Mouse (Mus musculus) 3T3-L1 (cell line): ENCODE measurements around the gene Inpp4b.

Experiments
- DNase-seq: peaks from one replicate; pipeline ENCODE4 v3.0.0-alpha.2; 2015; ENCODE audit warnings: low read depth, low spot score

Inpp4b gene

GRCm38 (mm10) chr8:81342236-81342998, at the start of gene Inpp4b:
Gene Inpp4b, plus strand, starts transcription at chr8:81342556.
- DNase-seq = no peak

- DNase-seq = no peak
These were observed 7.1 kb upstream of the Inpp4b start for GRCm38 (mm10) chr8:81335250-81335649.

GRCm38 (mm10) chr8:81341191-81341590, 1.2 kb upstream of the Inpp4b start:
- DNase-seq = no peak

GRCm38 (mm10) chr8:81341591-81342235, 643 bp upstream of the Inpp4b start:
- DNase-seq = no peak

- no peak for DNase-seq
These were observed 595 bp downstream of the Inpp4b start for GRCm38 (mm10) chr8:81342999-81343302.

- DNase-seq = peak; percentile 25
These were observed 2.9 kb downstream of the Inpp4b start for GRCm38 (mm10) chr8:81345170-81345697.

- DNase-seq = peak; percentile 73
These were observed 7.1 kb downstream of the Inpp4b start for GRCm38 (mm10) chr8:81349452-81349851.

- DNase-seq = no peak
These were observed 11.1 kb downstream of the Inpp4b start for GRCm38 (mm10) chr8:81353460-81353859.

- no peak for DNase-seq
These were observed 15.8 kb downstream of the Inpp4b start for GRCm38 (mm10) chr8:81358108-81358507.

- DNase-seq = no peak
These were observed 18.2 kb downstream of the Inpp4b start for GRCm38 (mm10) chr8:81360518-81360917.

- no peak for DNase-seq
These were observed 18.8 kb downstream of the Inpp4b start for GRCm38 (mm10) chr8:81361162-81361561.

GRCm38 (mm10) chr8:81370607-81371006, 28.3 kb downstream of the Inpp4b start:
- DNase-seq = no peak

- DNase-seq = no peak
These were observed 29.5 kb downstream of the Inpp4b start for GRCm38 (mm10) chr8:81371844-81372243.

GRCm38 (mm10) chr8:81374877-81375475, 32.6 kb downstream of the Inpp4b start:
- DNase-seq = no peak

- no peak for DNase-seq
These were observed 46.6 kb downstream of the Inpp4b start for GRCm38 (mm10) chr8:81388953-81389352.

- DNase-seq = no peak
These were observed 56.7 kb downstream of the Inpp4b start for GRCm38 (mm10) chr8:81399071-81399470.

- DNase-seq = no peak
These were observed 57.1 kb downstream of the Inpp4b start for GRCm38 (mm10) chr8:81399501-81399900.

- no peak for DNase-seq
These were observed 70.4 kb downstream of the Inpp4b start for GRCm38 (mm10) chr8:81412707-81413106.

GRCm38 (mm10) chr8:81443957-81444356, 101.6 kb downstream of the Inpp4b start:
- DNase-seq = no peak

GRCm38 (mm10) chr8:81449798-81450197, 107.4 kb downstream of the Inpp4b start:
- no peak for DNase-seq

- no peak for DNase-seq
These were observed 109.7 kb downstream of the Inpp4b start for GRCm38 (mm10) chr8:81452082-81452481.

- DNase-seq = no peak
These were observed 112.5 kb downstream of the Inpp4b start for GRCm38 (mm10) chr8:81454830-81455229.

- DNase-seq = no peak
These were observed 121.4 kb downstream of the Inpp4b start for GRCm38 (mm10) chr8:81463762-81464161.
